Mouse (Mus musculus): ENCODE results near the gene Mcm6. TPM values are rescaled to one million over a fixed set of nuclear protein-coding genes. Genes with fewer than 3 reads are reported as not detected.

Gene Mcm6
- polyA plus RNA-seq, 1 experiment from 2014 or later, result 64.6 TPM

GRCm38 (mm10) chr1:128392382-128392781, 32.9 kb upstream of the Mcm6 start:
- WGBS, result 57% methylated on average over 2 of the region's 2 CpGs
- Histone ChIP-seq H3K4me1 (replicated peaks; ENCODE audit: control insufficient read depth, insufficient read depth, low read length) (no peaks in the 10 kb centered on the region), H3K27ac (no peak overlapping the region), H3K27me3 (ENCODE audit: control insufficient read depth, insufficient read depth, low read length) (no peaks in the 10 kb centered on the region), H3K36me3 (replicated peaks; ENCODE audit: control insufficient read depth, insufficient read depth) (peaks cover 19% of the 10 kb centered on the region), H3K9me3 (ENCODE audit: control insufficient read depth, low read length) (no peaks in the 10 kb centered on the region), H3K9ac (no peak overlapping the region), H3K4me3 (replicated peaks; ENCODE audit: low read length) (no peak overlapping the region), H3K4me2 (replicated peaks) (no peak overlapping the region)
- ATAC-seq (ENCODE audit: low FRiP score), result no peak
- DNase-seq (ENCODE audit: low spot score), result no peak

- H3K9ac ChIP-seq, result no peak overlapping the region
- ATAC-seq (ENCODE audit: low FRiP score) (no peak), DNase-seq (ENCODE audit: low spot score) (no peak)
- no peaks in the 10 kb centered on the region for H3K4me1 ChIP-seq (replicated peaks; ENCODE audit: control insufficient read depth, insufficient read depth, low read length)
- no peaks in the 10 kb centered on the region for H3K9me3 ChIP-seq (ENCODE audit: control insufficient read depth, low read length)
- H3K27me3 ChIP-seq (ENCODE audit: control insufficient read depth, insufficient read depth, low read length), result no peaks in the 10 kb centered on the region
- 96% methylated on average over 7 of the region's 7 CpGs for WGBS
- peaks cover 57% of the 10 kb centered on the region for H3K36me3 ChIP-seq (replicated peaks; ENCODE audit: control insufficient read depth, insufficient read depth)
- no peak overlapping the region for H3K4me2 ChIP-seq (replicated peaks)
- H3K4me3 ChIP-seq (replicated peaks; ENCODE audit: low read length), result no peak overlapping the region
- H3K27ac ChIP-seq, result no peak overlapping the region
These were observed 27.0 kb upstream of the Mcm6 start for GRCm38 (mm10) chr1:128386487-128386886.

DNA sequence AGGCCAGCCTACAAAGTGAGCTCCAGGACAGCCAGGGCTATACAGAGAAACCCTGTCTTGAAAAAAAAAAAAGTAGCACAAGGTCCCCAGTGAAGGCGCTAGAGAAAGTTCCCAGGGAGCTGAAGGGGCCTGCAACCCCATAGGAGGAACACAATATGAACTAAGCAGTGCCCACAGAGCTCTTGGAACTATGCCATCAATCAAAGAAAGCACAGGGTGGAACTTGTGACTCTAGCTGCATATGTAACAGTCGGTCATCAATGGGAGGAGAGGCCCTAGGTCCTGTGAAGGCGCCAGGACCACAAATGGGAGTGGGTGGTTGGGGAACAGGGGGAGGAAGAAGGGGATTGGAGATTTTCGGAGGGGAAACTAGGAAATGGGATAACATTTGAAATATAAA, 17.4 kb upstream of the Mcm6 start:
- Histone ChIP-seq H3K4me2 (replicated peaks) (no peak overlapping the region), H3K4me3 (replicated peaks; ENCODE audit: low read length) (no peak overlapping the region), H3K27me3 (ENCODE audit: control insufficient read depth, insufficient read depth, low read length) (no peaks in the 10 kb centered on the region), H3K9ac (no peak overlapping the region), H3K36me3 (replicated peaks; ENCODE audit: control insufficient read depth, insufficient read depth) (peaks cover 24% of the 10 kb centered on the region), H3K9me3 (ENCODE audit: control insufficient read depth, low read length) (no peaks in the 10 kb centered on the region), H3K27ac (no peak overlapping the region), H3K4me1 (replicated peaks; ENCODE audit: control insufficient read depth, insufficient read depth, low read length) (no peaks in the 10 kb centered on the region)
- DNase-seq (ENCODE audit: low spot score) (no peak), ATAC-seq (ENCODE audit: low FRiP score) (no peak; the same call in 1 of the 2 replicates)
- WGBS, result 75% methylated on average over 4 of the region's 4 CpGs

- no peak overlapping the region for H3K4me3 ChIP-seq (replicated peaks; ENCODE audit: low read length)
- H3K27ac ChIP-seq, result no peak overlapping the region
- peaks cover 23% of the 10 kb centered on the region for H3K36me3 ChIP-seq (replicated peaks; ENCODE audit: control insufficient read depth, insufficient read depth)
- DNase-seq (ENCODE audit: low spot score) (peak; percentile 76), ATAC-seq (ENCODE audit: low FRiP score) (no peak)
- no peak overlapping the region for H3K9ac ChIP-seq
- H3K9me3 ChIP-seq (ENCODE audit: control insufficient read depth, low read length), result no peaks in the 10 kb centered on the region
- 78% methylated on average over 7 of the region's 7 CpGs for WGBS
- no peak overlapping the region for H3K4me2 ChIP-seq (replicated peaks)
- H3K27me3 ChIP-seq (ENCODE audit: control insufficient read depth, insufficient read depth, low read length), result no peaks in the 10 kb centered on the region
- no peaks in the 10 kb centered on the region for H3K4me1 ChIP-seq (replicated peaks; ENCODE audit: control insufficient read depth, insufficient read depth, low read length)
These were observed 12.8 kb upstream of the Mcm6 start for GRCm38 (mm10) chr1:128372143-128372860.

DNA sequence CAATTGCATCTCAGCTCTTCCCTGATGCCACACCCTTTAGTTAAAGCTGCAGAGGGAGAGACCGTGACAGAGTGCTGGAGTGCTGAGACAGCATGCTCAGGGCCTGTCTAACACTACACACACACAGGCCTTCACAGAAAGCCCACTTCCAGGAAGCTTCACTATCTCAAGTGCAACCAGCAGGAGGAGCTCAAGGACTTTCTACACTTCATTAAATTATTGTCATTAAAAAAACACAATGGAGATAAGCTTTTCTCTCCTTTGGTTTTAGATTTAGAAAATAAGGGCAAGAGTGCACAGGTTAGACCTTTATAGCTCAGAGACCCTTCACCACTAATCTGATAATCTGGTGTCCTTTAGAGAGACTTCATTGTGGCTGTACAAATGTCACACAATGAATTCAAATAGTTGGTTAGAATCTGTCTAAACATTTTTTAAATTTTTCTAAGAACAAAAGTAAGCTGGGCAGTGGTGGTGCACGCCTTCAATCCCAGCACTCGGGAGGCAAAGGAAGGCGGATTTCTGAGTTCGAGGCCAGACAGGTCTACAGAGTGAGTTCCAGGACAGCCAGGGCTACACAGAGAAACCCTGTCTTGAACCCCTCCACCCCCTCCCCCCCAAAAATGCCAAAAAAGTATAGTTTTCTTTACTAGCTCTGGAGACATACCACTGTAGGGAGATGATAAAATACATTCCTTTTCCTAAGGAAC, 9.4 kb upstream of the Mcm6 start:
- Histone ChIP-seq H3K4me3 (replicated peaks; ENCODE audit: low read length) (no peak overlapping the region), H3K36me3 (replicated peaks; ENCODE audit: control insufficient read depth, insufficient read depth) (peaks cover 40% of the 10 kb centered on the region), H3K4me2 (replicated peaks) (no peak overlapping the region), H3K27me3 (ENCODE audit: control insufficient read depth, insufficient read depth, low read length) (no peaks in the 10 kb centered on the region), H3K4me1 (replicated peaks; ENCODE audit: control insufficient read depth, insufficient read depth, low read length) (no peaks in the 10 kb centered on the region), H3K9me3 (ENCODE audit: control insufficient read depth, low read length) (no peaks in the 10 kb centered on the region), H3K9ac (no peak overlapping the region), H3K27ac (no peak overlapping the region)
- 55% methylated on average over 5 of the region's 5 CpGs for WGBS
- ATAC-seq (ENCODE audit: low FRiP score) (peak; percentile 71; the same call in 1 of the 2 replicates), DNase-seq (ENCODE audit: low spot score) (peak; percentile 85)

DNA sequence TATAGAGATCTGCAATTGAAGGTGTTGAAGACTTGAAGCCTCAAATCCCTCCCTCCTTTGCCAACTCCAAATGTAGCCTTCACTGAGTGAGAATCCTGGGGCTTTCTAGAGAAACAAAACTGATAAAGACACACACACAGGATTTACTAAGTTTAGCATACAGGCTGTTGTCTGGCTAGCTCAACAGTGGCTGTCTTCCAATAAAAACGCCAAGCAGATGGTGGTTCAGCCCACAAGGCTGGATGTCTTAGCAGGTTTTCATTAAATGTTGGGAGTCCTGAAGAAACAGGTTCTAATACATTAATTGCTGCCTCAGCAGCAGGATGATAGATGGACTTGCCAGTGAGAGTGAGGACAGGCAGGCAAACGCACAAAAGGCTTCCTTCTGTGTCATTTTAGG, 1.1 kb upstream of the Mcm6 start:
- WGBS, result 76% methylated on average over 2 of the region's 2 CpGs
- DNase-seq (ENCODE audit: low spot score) (no peak), ATAC-seq (ENCODE audit: low FRiP score) (no peak)
- Histone ChIP-seq H3K9me3 (ENCODE audit: control insufficient read depth, low read length) (no peaks in the 10 kb centered on the region), H3K36me3 (replicated peaks; ENCODE audit: control insufficient read depth, insufficient read depth) (peaks cover 42% of the 10 kb centered on the region), H3K27ac (no peak overlapping the region), H3K4me1 (replicated peaks; ENCODE audit: control insufficient read depth, insufficient read depth, low read length) (peaks cover 18% of the 10 kb centered on the region), H3K4me3 (replicated peaks; ENCODE audit: low read length) (no peak overlapping the region), H3K4me2 (replicated peaks) (no peak overlapping the region), H3K9ac (no peak overlapping the region), H3K27me3 (ENCODE audit: control insufficient read depth, insufficient read depth, low read length) (no peaks in the 10 kb centered on the region)

DNA sequence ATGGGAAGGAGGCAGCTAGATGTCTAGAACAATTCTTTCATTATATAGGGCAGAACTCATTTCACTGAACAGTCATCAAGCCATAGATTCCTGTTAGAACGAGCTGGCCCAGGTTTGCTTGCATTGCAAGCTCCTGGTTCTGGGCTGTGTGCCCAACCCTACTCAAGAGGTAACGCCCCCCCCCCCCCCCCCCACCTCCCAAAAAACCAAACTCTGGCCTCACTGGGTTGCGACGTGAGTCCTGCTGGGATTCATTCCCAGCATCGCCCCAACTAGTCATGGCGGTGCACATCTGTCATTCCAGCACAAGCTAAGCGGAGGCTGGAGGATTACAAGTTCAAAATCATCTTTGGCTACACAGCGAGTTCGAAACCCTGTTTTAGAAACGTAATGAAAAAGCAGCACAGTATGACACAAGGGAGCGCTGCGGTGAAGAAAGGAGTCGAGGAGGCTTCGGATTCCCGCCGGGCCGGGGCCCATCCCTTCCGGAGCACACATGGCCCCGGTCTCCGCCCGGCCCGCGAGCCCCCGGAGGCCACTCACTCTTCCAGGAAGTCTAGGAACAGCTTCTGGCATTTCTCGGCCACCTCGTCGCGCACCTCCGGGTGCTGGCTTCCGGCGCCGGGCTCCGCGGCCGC, 429 bp downstream of the Mcm6 start:
- DNase-seq (ENCODE audit: low spot score) (no peak), ATAC-seq (ENCODE audit: low FRiP score) (peak; percentile 79; the same call in 1 of the 2 replicates)
- H3K4me3 ChIP-seq (replicated peaks; ENCODE audit: low read length), result peak overlapping the region; percentile 90
- H3K4me1 ChIP-seq (replicated peaks; ENCODE audit: control insufficient read depth, insufficient read depth, low read length), result peaks cover 18% of the 10 kb centered on the region
- H3K4me2 ChIP-seq (replicated peaks), result peak overlapping the region; percentile 86
- H3K9me3 ChIP-seq (ENCODE audit: control insufficient read depth, low read length), result no peaks in the 10 kb centered on the region
- peak overlapping the region; percentile 74 for H3K27ac ChIP-seq
- no peaks in the 10 kb centered on the region for H3K27me3 ChIP-seq (ENCODE audit: control insufficient read depth, insufficient read depth, low read length)
- WGBS, result under 1% methylated on average over 35 of the region's 35 CpGs
- peaks cover 36% of the 10 kb centered on the region for H3K36me3 ChIP-seq (replicated peaks; ENCODE audit: control insufficient read depth, insufficient read depth)
- peak overlapping the region; percentile 76 for H3K9ac ChIP-seq

GRCm38 (mm10) chr1:128358276-128358675, 1.2 kb downstream of the Mcm6 start:
- no peak for ATAC-seq (ENCODE audit: low FRiP score)
- Histone ChIP-seq H3K9ac (no peak overlapping the region), H3K4me1 (replicated peaks; ENCODE audit: control insufficient read depth, insufficient read depth, low read length) (peaks cover 18% of the 10 kb centered on the region), H3K9me3 (ENCODE audit: control insufficient read depth, low read length) (no peaks in the 10 kb centered on the region), H3K36me3 (replicated peaks; ENCODE audit: control insufficient read depth, insufficient read depth) (peaks cover 39% of the 10 kb centered on the region), H3K27ac (no peak overlapping the region), H3K27me3 (ENCODE audit: control insufficient read depth, insufficient read depth, low read length) (no peaks in the 10 kb centered on the region), H3K4me3 (replicated peaks; ENCODE audit: low read length) (peak overlapping the region; percentile 90), H3K4me2 (replicated peaks) (peak overlapping the region; percentile 86)
- no peak for DNase-seq (ENCODE audit: low spot score)
- WGBS, result 67% methylated on average over 6 of the region's 6 CpGs

DNA sequence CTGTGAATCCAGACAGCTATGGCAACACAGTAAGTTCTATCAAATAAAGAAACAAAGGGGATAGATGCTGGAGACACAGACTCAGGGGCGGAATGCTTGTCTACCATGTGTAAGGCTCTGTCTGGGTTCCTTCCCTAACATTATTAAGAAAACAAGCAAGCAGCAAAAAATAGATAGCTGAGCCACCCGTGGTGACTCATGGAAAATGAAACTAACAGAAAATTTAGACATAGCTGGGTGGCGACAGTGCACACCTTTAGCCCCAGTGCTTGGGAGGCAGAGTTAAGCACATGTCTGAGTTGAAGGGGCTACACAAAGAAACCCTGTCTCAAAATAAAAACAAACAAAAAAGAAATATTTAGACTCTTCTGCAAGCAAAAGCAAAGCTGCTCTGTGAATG, 2.0 kb downstream of the Mcm6 start:
- H3K27me3 ChIP-seq (ENCODE audit: control insufficient read depth, insufficient read depth, low read length), result no peaks in the 10 kb centered on the region
- H3K27ac ChIP-seq, result no peak overlapping the region; the same call in 1 of the 2 replicates
- 0 out of 2 replicates have a peak overlapping the region, but pooled peaks have one; percentile 90 for H3K4me3 ChIP-seq (replicated peaks; ENCODE audit: low read length)
- H3K4me2 ChIP-seq (replicated peaks), result peak overlapping the region; percentile 86
- no peak for DNase-seq (ENCODE audit: low spot score)
- peaks cover 18% of the 10 kb centered on the region for H3K4me1 ChIP-seq (replicated peaks; ENCODE audit: control insufficient read depth, insufficient read depth, low read length)
- peaks cover 38% of the 10 kb centered on the region for H3K36me3 ChIP-seq (replicated peaks; ENCODE audit: control insufficient read depth, insufficient read depth)
- H3K9me3 ChIP-seq (ENCODE audit: control insufficient read depth, low read length), result no peaks in the 10 kb centered on the region
- H3K9ac ChIP-seq, result no peak overlapping the region; the same call in 1 of the 2 replicates
- 58% methylated on average over 3 of the region's 3 CpGs for WGBS
- no peak for ATAC-seq (ENCODE audit: low FRiP score)

Data from hindbrain, embryonic 14.5 days (tissue).